Mouse (Mus musculus) forebrain, postnatal 0 days (tissue): Measurements from ENCODE around the gene Rps2. TPM values are rescaled to one million over a fixed set of nuclear protein-coding genes. Genes with fewer than 3 reads are reported as not detected.
"Not testable (repeated sequence)": the region's sequence is repeated elsewhere in the genome, so short reads cannot be mapped to it uniquely, and the experiment has no call there.

Experiments
- ATAC-seq: fragments of 200-750 bp; cut with Nextera tagmentation; 2 replicates; pipeline ENCODE4 v1.8.0; 2017; ENCODE audit warnings: mild to moderate bottlenecking, moderate library complexity
- DNase-seq: peaks from one replicate; pipeline ENCODE4 v3.0.0-alpha.2; 2015
- H3K27ac ChIP-seq: fragments of 300-500 bp; sonication (generic); 2 replicates; pipeline ENCODE4 v1.5.1; 2014; ENCODE audit warnings: low read depth, mild to moderate bottlenecking, antibody characterized with exemption, low read length, moderate library complexity, mixed read lengths
- H3K27me3 ChIP-seq: fragments of 300-500 bp; sonication (generic); 2 replicates; pipeline ENCODE4 v1.6.1; 2014; ENCODE audit warnings: mild to moderate bottlenecking, low read length, mixed read lengths; ENCODE audit not compliant: insufficient read depth
- H3K36me3 ChIP-seq: fragments of 300-500 bp; sonication (generic); 2 replicates; pipeline ENCODE4 v1.6.1; 2014; ENCODE audit warnings: mild to moderate bottlenecking, moderate library complexity; ENCODE audit not compliant: insufficient read depth
- H3K4me1 ChIP-seq: fragments of 300-500 bp; sonication (generic); 2 replicates; pipeline ENCODE4 v1.6.1; 2014; ENCODE audit warnings: antibody characterized with exemption; ENCODE audit not compliant: insufficient read depth
- H3K4me2 ChIP-seq: fragments of 300-500 bp; sonication (generic); 2 replicates; pipeline ENCODE4 v1.6.1; 2014; ENCODE audit warnings: low read depth, mild to moderate bottlenecking, moderate library complexity
- H3K4me3 ChIP-seq: fragments of 300-500 bp; sonication (generic); 2 replicates; pipeline ENCODE4 v1.5.1; 2014; ENCODE audit warnings: low read depth, low read length, mixed read lengths
- H3K9ac ChIP-seq: fragments of 300-500 bp; sonication (generic); 2 replicates; pipeline ENCODE4 v1.6.1; 2014; ENCODE audit warnings: mild to moderate bottlenecking
- H3K9me3 ChIP-seq: fragments of 300-500 bp; sonication (generic); 2 replicates; pipeline ENCODE4 v1.6.1; 2016; ENCODE audit warnings: low read length
- CTCF ChIP-seq: sonication (generic); IDR thresholded peaks from 2 replicates; pipeline ENCODE4 v1.5.1; 2016; ENCODE audit warnings: antibody characterized with exemption, control low read depth, low read depth
- WGBS: fragments of 180-500 bp; shearing (Covaris S2); extraction: QIAGEN DNeasy Blood & Tissue Kit; methylation state at CpG from one replicate; pipeline ENCODE4 v1.1.7; 2014; 5-methylcytosine and 5-hydroxymethylcytosine counted together
- polyA plus RNA-seq: library from polyadenylated mRNA; unstranded; fragments of >200 nt; fragmentation: Nextera tagmentation; extraction: Ambion mirVana; gene quantifications from 2 replicates; pipeline ENCODE4 v1.2.1, GENCODE M21; 2015
- total RNA-seq: library from RNA; depleted of rRNA; stranded (reverse); fragments of >200 nt; gene quantifications from 2 replicates; pipeline ENCODE4 v1.2.3, GENCODE M21; 2014; rRNA removed

The Rps2 gene
- total RNA-seq (2,317 and 3,198 TPM in 2 replicates), polyA plus RNA-seq (884 and 936 TPM in 2 replicates)

- Histone ChIP-seq H3K36me3 (peaks cover 14% of the 10 kb centered on the region), H3K4me2 (peak within 1 kb of the TSS; percentile 67), H3K27ac (no peak within 1 kb of the TSS), H3K4me3 (peak within 1 kb of the TSS; percentile 86), H3K4me1 (peaks cover 7% of the 10 kb centered on the region; the same call in 1 of the 2 replicates), H3K9me3 (no peaks in the 10 kb centered on the region), H3K9ac (0 out of 2 replicates have a peak within 1 kb of the TSS, but pooled peaks have one; percentile 85), H3K27me3 (no peaks in the 10 kb centered on the region)
- no peak for ATAC-seq
- DNase-seq = no peak
- WGBS = 77% methylated on average over 4 of the region's 4 CpGs
- no peak for TF ChIP-seq CTCF
Measured at GRCm38 (mm10) chr17:24717943-24718342, at the start of gene Rps2, which contains the start of gene Rnf151. Rps2 (plus strand) TSS chr17:24718116. Rnf151 (minus strand) TSS chr17:24718063.

GRCm38 (mm10) chr17:24669214-24669544, 48.7 kb upstream of the Rps2 start:
- peaks cover 15% of the 10 kb centered on the region for H3K4me1 ChIP-seq
- not testable (repeated sequence) for DNase-seq, H3K27me3 ChIP-seq, ATAC-seq, H3K36me3 ChIP-seq, H3K9me3 ChIP-seq
- peak overlapping the region; percentile 67 for H3K4me2 ChIP-seq
- H3K4me3 ChIP-seq = peak overlapping the region; percentile 99
- peak overlapping the region; percentile 88 for H3K27ac ChIP-seq
- 11% methylated on average over 15 of the region's 15 CpGs for WGBS
- H3K9ac ChIP-seq = peak overlapping the region; percentile 97

GRCm38 (mm10) chr17:24669545-24670245, 48.2 kb upstream of the Rps2 start, which contains the start of gene Zfp598:
Zfp598 (plus strand) TSS chr17:24669687.
- peak within 1 kb of the TSS; percentile 88 for H3K27ac ChIP-seq
- ATAC-seq (peak; percentile 100), DNase-seq (peak; percentile 97)
- TF ChIP-seq CTCF = peak; percentile 14; the same call in 1 of the 2 replicates
- H3K4me3 ChIP-seq = peak within 1 kb of the TSS; percentile 99
- H3K9me3 ChIP-seq = no peaks in the 10 kb centered on the region
- WGBS = 2% methylated on average over 63 of the region's 80 CpGs
- H3K36me3 ChIP-seq = no peaks in the 10 kb centered on the region
- no peaks in the 10 kb centered on the region for H3K27me3 ChIP-seq
- peak within 1 kb of the TSS; percentile 97 for H3K9ac ChIP-seq
- H3K4me1 ChIP-seq = peaks cover 15% of the 10 kb centered on the region
- H3K4me2 ChIP-seq = peak within 1 kb of the TSS; percentile 67

GRCm38 (mm10) chr17:24670246-24670844, 47.6 kb upstream of the Rps2 start:
- Histone ChIP-seq H3K27ac (peak overlapping the region; percentile 88; the same call in 1 of the 2 replicates), H3K9me3 (no peaks in the 10 kb centered on the region), H3K27me3 (no peaks in the 10 kb centered on the region), H3K4me2 (peak overlapping the region; percentile 67), H3K36me3 (no peaks in the 10 kb centered on the region), H3K4me1 (peaks cover 15% of the 10 kb centered on the region), H3K9ac (peak overlapping the region; percentile 97), H3K4me3 (peak overlapping the region; percentile 99)
- 8% methylated on average over 8 of the region's 8 CpGs for WGBS
- TF ChIP-seq CTCF = no peak
- no peak for ATAC-seq
- DNase-seq = no peak

- 76% methylated on average over 5 of the region's 5 CpGs for WGBS
- no peak overlapping the region for H3K27ac ChIP-seq
Measured at GRCm38 (mm10) chr17:24671346-24671745, 46.6 kb upstream of the Rps2 start.

GRCm38 (mm10) chr17:24672141-24672540, 45.8 kb upstream of the Rps2 start:
- H3K9me3 ChIP-seq = no peaks in the 10 kb centered on the region
- H3K4me2 ChIP-seq = no peak overlapping the region
- no peaks in the 10 kb centered on the region for H3K27me3 ChIP-seq
- H3K4me1 ChIP-seq = peaks cover 15% of the 10 kb centered on the region
- no peak overlapping the region for H3K4me3 ChIP-seq
- ATAC-seq (no peak), DNase-seq (no peak)
- no peak for TF ChIP-seq CTCF
- WGBS = 37% methylated on average over 5 of the region's 5 CpGs
- no peak overlapping the region for H3K9ac ChIP-seq
- peaks cover 7% of the 10 kb centered on the region for H3K36me3 ChIP-seq
- H3K27ac ChIP-seq = no peak overlapping the region

More at GRCm38 (mm10) chr17:24671346-24671745, 46.6 kb upstream of the Rps2 start:
- no peaks in the 10 kb centered on the region for H3K27me3 ChIP-seq
- TF ChIP-seq CTCF = no peak
- H3K9ac ChIP-seq = no peak overlapping the region
- no peak for DNase-seq
- peaks cover 15% of the 10 kb centered on the region for H3K4me1 ChIP-seq
- H3K4me2 ChIP-seq = peak overlapping the region; percentile 67; the same call in 1 of the 2 replicates
- H3K36me3 ChIP-seq = no peaks in the 10 kb centered on the region
- ATAC-seq = no peak
- no peaks in the 10 kb centered on the region for H3K9me3 ChIP-seq
- H3K4me3 ChIP-seq = no peak overlapping the region

- WGBS = 65% methylated on average over 7 of the region's 7 CpGs
- no peaks in the 10 kb centered on the region for H3K27me3 ChIP-seq
- H3K4me1 ChIP-seq = peaks cover 9% of the 10 kb centered on the region; the same call in 1 of the 2 replicates
- TF ChIP-seq CTCF = no peak
- no peak overlapping the region for H3K27ac ChIP-seq
- peaks cover 27% of the 10 kb centered on the region for H3K36me3 ChIP-seq
- no peaks in the 10 kb centered on the region for H3K9me3 ChIP-seq
- no peak for ATAC-seq
- DNase-seq = no peak
- no peak overlapping the region for H3K4me3 ChIP-seq
- H3K4me2 ChIP-seq = no peak overlapping the region
- no peak overlapping the region for H3K9ac ChIP-seq
Measured at GRCm38 (mm10) chr17:24674277-24674676, 43.6 kb upstream of the Rps2 start.
